Mouse (Mus musculus): ENCODE measurements around the gene Snrpd2. TPM values are rescaled to one million over a fixed set of nuclear protein-coding genes. Genes with fewer than 3 reads are reported as not detected.

The Snrpd2 gene
- 168 and 180 TPM in 2 replicates for polyA plus RNA-seq (2016; fragmentation: Nextera tagmentation; extraction: Ambion mirVana)

DNA sequence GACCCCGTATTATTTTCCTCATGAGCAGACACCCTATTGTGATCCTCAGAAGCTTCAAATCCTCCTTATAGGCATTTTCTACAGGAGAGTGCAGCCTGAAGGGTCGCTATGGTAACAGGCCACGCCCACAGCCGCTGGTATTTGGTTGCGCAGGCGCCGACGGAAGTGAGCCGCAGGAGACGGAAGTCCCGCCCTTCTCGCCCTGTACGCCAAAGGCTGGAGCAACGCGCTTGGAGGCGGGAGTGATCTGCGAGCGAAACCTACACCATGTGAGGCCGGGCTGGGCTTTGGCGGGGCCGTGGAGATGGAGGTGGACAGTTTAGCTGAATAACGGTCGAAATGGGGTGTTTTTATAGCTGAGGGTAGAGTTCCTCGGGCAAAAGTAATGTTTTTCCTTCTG is at the start of gene Snrpd2:
Gene Snrpd2 (plus strand): TSS at position 97 of the 400 bp plus-strand sequence.
- H3K4me3 ChIP-seq, result peak within 1 kb of the TSS; percentile 87
- DNase-seq (ENCODE audit: low spot score), result peak; percentile 98
- peaks cover 53% of the 10 kb centered on the region for H3K36me3 ChIP-seq
- peak within 1 kb of the TSS; percentile 80 for H3K27ac ChIP-seq (replicated peaks)
- under 1% methylated on average over 24 of the region's 24 CpGs for WGBS
- no peaks in the 10 kb centered on the region for H3K27me3 ChIP-seq (ENCODE audit: low read depth, poor library complexity, severe bottlenecking)
- no peaks in the 10 kb centered on the region for H3K9me3 ChIP-seq (replicated peaks)
- H3K4me1 ChIP-seq, result peaks cover 33% of the 10 kb centered on the region

DNA sequence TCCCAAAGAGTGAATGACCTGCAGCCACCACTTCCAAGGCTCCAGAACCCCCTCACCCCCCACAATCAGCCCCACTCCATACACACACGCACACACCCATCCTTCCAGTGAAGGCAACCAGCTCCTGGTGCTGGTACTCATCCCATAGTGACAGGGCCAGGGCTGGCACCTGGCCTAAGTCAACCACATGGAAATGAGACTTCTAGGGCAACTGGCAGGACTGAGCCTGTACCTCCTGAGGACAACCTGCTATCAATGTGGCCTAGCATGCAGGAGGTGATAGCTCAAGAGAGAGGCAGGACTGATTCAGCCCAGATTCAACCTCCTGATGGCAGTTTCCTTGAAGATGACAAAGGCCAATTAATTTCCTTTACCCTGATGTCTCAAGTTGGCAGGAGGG is 49.2 kb upstream of the Snrpd2 start:
- Histone ChIP-seq H3K4me1 (peaks cover 34% of the 10 kb centered on the region), H3K27ac (replicated peaks) (no peak overlapping the region), H3K4me3 (no peak overlapping the region), H3K36me3 (peaks cover 18% of the 10 kb centered on the region), H3K27me3 (ENCODE audit: low read depth, poor library complexity, severe bottlenecking) (no peaks in the 10 kb centered on the region), H3K9me3 (replicated peaks) (no peaks in the 10 kb centered on the region)
- no peak for DNase-seq (ENCODE audit: low spot score)
- WGBS, result 87% methylated on average over 1 of the region's 1 CpGs

DNA sequence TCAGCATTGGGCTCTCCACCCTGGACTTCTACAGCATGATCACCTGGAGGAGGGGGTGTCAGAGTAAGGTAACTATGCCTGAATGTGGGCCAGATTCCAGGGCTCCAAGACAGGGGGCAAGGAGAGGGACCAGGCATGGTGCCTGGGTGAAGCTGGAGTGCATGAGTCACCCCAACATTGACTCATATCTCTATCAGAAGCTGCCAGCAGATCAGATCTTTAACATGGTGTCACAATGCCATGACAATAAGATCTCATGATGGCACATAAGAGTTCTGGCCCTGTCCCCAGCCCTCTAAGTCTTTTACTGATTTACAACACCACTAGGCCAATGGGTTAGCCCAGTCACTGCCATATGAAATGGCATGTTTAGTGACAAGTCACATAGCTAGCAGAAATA is 45.8 kb upstream of the Snrpd2 start:
- Histone ChIP-seq H3K4me3 (no peak overlapping the region), H3K27me3 (ENCODE audit: low read depth, poor library complexity, severe bottlenecking) (no peaks in the 10 kb centered on the region), H3K4me1 (peaks cover 5% of the 10 kb centered on the region; the same call in 1 of the 2 replicates), H3K36me3 (no peaks in the 10 kb centered on the region), H3K27ac (replicated peaks) (no peak overlapping the region), H3K9me3 (replicated peaks) (no peaks in the 10 kb centered on the region)
- DNase-seq (ENCODE audit: low spot score), result no peak

DNA sequence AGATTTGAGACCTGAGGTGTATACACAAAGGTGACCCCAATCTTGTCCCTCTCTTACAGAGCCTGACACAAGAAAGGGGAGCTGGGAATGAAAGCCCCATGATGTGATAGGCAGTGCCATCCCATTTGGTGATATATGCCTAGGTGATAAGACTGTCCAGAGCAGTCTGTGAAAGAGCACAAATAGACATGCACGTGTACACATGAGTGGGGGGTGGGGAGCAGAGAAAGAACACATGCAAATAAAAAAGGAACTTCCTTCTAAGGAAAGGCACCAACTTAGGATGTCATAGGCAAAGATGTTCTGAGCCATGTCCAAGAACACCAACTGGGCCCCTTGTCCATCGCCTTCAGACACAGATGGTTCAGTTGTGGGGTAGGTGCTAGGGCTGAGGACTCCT is 45.0 kb upstream of the Snrpd2 start:
- no peak for DNase-seq (ENCODE audit: low spot score)
- H3K27ac ChIP-seq (replicated peaks), result no peak overlapping the region
- no peaks in the 10 kb centered on the region for H3K4me1 ChIP-seq
- no peak overlapping the region for H3K4me3 ChIP-seq
- H3K36me3 ChIP-seq, result no peaks in the 10 kb centered on the region
- H3K9me3 ChIP-seq (replicated peaks), result no peaks in the 10 kb centered on the region
- WGBS, result 88% methylated on average over 2 of the region's 2 CpGs
- H3K27me3 ChIP-seq (ENCODE audit: low read depth, poor library complexity, severe bottlenecking), result no peaks in the 10 kb centered on the region

DNA sequence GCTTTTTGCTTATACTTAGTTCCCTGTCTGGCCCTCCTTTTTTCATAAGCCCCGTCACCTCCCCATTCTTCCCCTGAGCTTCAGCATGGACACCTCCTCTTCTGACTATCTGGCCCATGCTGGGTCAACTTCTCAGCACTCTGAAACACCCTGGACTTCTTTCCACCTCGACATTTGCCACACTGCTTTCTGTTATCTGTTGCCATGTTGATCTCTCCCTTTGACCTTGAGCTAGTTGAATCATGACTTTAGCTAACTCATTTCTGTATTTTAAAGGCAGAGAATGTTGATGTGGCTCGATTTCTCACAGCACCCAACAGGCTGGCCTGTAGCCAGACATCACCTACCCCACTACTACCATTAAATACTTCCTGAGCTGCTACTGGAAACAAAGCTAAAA is 42.1 kb upstream of the Snrpd2 start:
- no peaks in the 10 kb centered on the region for H3K9me3 ChIP-seq (replicated peaks)
- H3K4me3 ChIP-seq, result no peak overlapping the region
- 73% methylated on average over 3 of the region's 3 CpGs for WGBS
- no peak for DNase-seq (ENCODE audit: low spot score)
- H3K27me3 ChIP-seq (ENCODE audit: low read depth, poor library complexity, severe bottlenecking), result no peaks in the 10 kb centered on the region
- H3K4me1 ChIP-seq, result no peaks in the 10 kb centered on the region
- H3K36me3 ChIP-seq, result no peaks in the 10 kb centered on the region
- H3K27ac ChIP-seq (replicated peaks), result no peak overlapping the region

DNA sequence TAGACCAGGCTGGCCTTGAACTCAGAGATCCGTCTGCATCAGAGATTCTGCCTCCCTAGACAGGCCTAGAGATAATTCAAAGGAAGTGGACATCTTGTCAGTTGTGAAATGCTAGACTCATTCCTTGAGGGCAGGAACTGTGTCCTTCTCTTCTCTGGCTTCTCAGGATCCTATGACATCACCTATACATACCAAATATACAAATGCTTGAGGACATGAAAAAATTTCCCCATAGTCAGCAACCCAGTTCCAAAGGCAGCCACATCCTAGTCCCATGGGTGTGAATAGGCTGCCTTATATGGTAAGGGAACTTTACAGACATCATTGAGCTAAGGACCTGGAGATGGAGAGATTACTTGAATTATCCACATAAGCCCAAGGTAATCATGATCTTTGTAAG is 40.0 kb upstream of the Snrpd2 start:
- no peaks in the 10 kb centered on the region for H3K9me3 ChIP-seq (replicated peaks)
- H3K4me3 ChIP-seq, result no peak overlapping the region
- no peak overlapping the region for H3K27ac ChIP-seq (replicated peaks)
- WGBS, result 78% methylated on average over 1 of the region's 1 CpGs
- no peak for DNase-seq (ENCODE audit: low spot score)
- H3K27me3 ChIP-seq (ENCODE audit: low read depth, poor library complexity, severe bottlenecking), result peaks cover 3% of the 10 kb centered on the region; the same call in 1 of the 2 replicates
- no peaks in the 10 kb centered on the region for H3K4me1 ChIP-seq
- H3K36me3 ChIP-seq, result no peaks in the 10 kb centered on the region

DNA sequence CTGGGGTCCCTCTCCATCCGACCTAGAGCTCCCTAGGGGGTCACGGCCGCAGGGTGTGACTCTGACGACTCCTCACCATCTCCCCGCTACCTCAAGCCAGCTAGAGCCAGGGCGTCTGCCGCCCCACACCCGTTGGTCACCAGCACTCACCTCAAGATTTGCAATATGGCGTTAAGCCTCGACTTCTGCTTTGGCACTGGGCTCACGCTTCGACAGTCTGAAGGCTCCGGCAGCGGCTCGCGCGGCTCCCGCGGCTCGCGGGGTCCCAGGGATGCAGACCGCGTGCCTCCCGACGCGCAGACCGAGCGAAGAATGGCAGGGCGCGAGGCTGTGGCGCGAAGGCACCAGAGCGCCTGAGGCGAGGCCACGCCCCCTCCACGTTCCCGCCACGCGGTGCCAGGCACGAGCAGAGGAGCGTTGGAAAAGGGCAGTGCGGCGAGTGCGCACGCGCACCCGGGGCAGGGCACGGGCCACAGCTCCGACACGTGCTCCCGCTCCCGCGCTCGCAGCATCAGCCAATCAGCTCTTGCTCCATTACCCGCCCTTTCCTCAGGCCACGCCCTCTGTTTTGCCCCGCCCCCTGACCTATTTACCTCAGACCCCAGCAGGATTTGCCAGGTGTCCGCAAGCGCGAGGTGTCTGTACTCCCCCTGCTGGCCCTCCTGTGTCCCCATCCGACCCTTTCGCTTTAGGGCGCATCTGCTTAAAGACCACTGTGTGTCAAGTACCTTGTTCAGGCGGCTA is 31.3 kb upstream of the Snrpd2 start, which contains the start of gene Gm4969:
Gene Gm4969 (minus strand): TSS at position 341 of the 744 bp plus-strand sequence.
- peak within 1 kb of the TSS; percentile 42; the same call in 1 of the 2 replicates for H3K27ac ChIP-seq (replicated peaks)
- peak; percentile 66 for DNase-seq (ENCODE audit: low spot score)
- peaks cover 18% of the 10 kb centered on the region for H3K27me3 ChIP-seq (ENCODE audit: low read depth, poor library complexity, severe bottlenecking)
- peak within 1 kb of the TSS; percentile 36 for H3K4me3 ChIP-seq
- 20% methylated on average over 62 of the region's 64 CpGs for WGBS
- H3K36me3 ChIP-seq, result peaks cover 5% of the 10 kb centered on the region; the same call in 1 of the 2 replicates
- H3K9me3 ChIP-seq (replicated peaks), result peaks cover 14% of the 10 kb centered on the region
- H3K4me1 ChIP-seq, result peaks cover 24% of the 10 kb centered on the region

DNA sequence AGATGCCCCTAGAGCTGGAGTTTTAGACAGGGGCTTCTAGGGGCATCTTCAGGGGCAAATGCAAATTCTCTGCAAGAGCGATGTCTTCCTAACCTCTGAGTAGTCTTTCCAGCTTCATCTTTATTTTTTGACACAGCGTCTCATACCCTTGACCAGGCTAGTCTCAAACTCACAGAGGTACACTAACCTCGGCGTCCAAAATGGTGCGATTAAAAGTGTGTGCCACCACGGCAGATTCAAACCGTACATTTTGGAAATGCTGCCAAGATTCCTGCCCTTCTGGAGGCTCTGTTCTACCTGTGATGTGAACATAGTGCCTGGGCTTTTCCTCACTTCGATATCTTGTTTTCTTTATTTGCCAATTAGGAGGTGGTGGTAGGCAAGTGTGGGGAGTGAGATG is 30.4 kb upstream of the Snrpd2 start:
- peaks cover 14% of the 10 kb centered on the region for H3K9me3 ChIP-seq (replicated peaks)
- H3K4me3 ChIP-seq, result no peak overlapping the region
- H3K4me1 ChIP-seq, result peaks cover 24% of the 10 kb centered on the region
- H3K27ac ChIP-seq (replicated peaks), result no peak overlapping the region
- H3K27me3 ChIP-seq (ENCODE audit: low read depth, poor library complexity, severe bottlenecking), result peaks cover 18% of the 10 kb centered on the region
- peaks cover 5% of the 10 kb centered on the region; the same call in 1 of the 2 replicates for H3K36me3 ChIP-seq
- peak; percentile 20 for DNase-seq (ENCODE audit: low spot score)
- 93% methylated on average over 8 of the region's 8 CpGs for WGBS

DNA sequence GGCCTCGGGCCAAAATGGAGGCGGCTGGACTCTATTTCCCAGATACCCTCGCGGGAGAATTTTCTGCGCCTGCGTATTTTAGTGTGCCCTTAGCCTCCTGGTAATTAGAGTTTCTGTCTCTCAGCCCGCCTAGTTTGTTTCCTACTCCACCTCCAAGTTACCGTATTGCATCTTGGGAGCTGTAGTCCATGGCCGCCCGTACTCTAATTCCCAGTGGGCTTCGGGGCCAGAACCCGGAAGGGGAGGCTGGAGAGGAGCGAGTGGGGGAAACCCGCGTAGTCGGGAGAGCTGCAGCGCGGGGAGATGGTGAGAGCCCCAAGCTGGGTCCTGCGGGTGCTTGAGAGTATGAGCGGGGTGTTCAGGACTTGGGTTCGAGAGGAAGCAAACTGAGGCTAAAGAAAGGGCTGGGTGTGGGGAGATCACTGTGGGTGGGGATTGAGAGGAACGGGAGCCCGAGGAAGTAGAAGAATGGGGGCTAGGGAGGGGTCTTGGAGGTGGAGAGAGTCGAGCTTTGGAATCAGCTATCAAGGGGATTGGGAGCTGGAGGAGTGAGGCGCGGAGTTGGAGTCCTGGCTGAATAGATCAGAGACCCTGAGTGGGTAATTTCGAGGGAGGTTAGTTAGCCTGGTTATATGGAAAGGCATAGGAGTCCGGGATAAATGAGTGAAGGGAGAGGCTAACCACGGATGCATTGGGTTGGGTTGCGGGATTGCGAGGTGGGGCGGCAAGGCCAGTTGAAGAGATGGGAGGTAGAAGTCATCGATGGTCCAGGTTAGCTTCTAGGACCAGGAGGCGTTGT is 29.7 kb upstream of the Snrpd2 start, which contains the start of gene Fbxo46:
Gene Fbxo46 (plus strand): TSS at position 229 of the 799 bp plus-strand sequence.
- peaks cover 24% of the 10 kb centered on the region for H3K4me1 ChIP-seq
- H3K36me3 ChIP-seq, result peaks cover 5% of the 10 kb centered on the region; the same call in 1 of the 2 replicates
- peaks cover 14% of the 10 kb centered on the region for H3K9me3 ChIP-seq (replicated peaks)
- 3% methylated on average over 34 of the region's 34 CpGs for WGBS
- peaks cover 18% of the 10 kb centered on the region for H3K27me3 ChIP-seq (ENCODE audit: low read depth, poor library complexity, severe bottlenecking)
- DNase-seq (ENCODE audit: low spot score), result peak; percentile 92
- H3K4me3 ChIP-seq, result peak within 1 kb of the TSS; percentile 82
- H3K27ac ChIP-seq (replicated peaks), result peak within 1 kb of the TSS; percentile 86

DNA sequence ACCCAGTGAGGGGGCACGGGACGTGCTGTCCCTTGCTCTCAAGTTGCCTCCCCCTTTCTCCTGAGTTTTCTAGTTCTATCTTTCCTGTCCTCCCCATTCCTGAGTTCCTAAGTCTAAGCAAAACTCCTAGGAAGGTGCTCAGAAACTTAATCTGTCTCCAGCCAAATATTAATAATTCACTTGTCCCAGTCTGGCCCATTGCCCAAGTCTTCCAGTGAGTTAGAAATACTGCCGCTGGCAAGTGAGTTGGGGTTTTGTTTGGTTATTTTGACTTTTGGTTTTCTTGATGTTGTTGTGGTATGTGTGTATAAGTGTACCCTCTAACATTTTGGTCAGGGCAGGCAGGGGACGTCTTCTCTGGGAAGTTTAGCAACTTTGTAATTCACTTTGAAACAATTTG is 27.8 kb upstream of the Snrpd2 start:
- Histone ChIP-seq H3K9me3 (replicated peaks) (peaks cover 14% of the 10 kb centered on the region), H3K36me3 (peaks cover 5% of the 10 kb centered on the region), H3K4me1 (peaks cover 24% of the 10 kb centered on the region), H3K4me3 (0 out of 2 replicates have a peak overlapping the region, but pooled peaks have one; percentile 82), H3K27ac (replicated peaks) (no peak overlapping the region), H3K27me3 (ENCODE audit: low read depth, poor library complexity, severe bottlenecking) (peaks cover 18% of the 10 kb centered on the region)
- 94% methylated on average over 4 of the region's 4 CpGs for WGBS
- DNase-seq (ENCODE audit: low spot score), result no peak

DNA sequence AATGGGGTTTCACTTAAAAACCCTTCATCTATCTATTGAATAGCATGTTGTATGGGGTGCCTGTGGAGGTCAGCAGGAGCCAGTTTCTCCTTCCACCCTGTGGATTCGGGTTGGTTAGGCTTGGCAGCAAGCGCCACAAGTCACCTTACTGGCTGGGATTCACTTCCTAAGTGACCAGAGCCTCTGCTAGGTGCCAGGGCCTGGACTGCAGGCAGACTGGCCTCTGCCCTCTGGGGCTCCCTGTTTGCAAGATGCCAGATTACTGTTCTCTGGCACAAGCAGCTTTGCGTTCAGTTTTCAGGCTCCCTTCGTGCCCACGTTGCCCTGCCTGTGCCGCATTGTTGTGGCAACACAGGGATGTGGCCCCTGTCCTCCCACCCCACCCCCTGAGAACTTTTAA is 24.8 kb upstream of the Snrpd2 start:
- WGBS, result 92% methylated on average over 6 of the region's 6 CpGs

DNA sequence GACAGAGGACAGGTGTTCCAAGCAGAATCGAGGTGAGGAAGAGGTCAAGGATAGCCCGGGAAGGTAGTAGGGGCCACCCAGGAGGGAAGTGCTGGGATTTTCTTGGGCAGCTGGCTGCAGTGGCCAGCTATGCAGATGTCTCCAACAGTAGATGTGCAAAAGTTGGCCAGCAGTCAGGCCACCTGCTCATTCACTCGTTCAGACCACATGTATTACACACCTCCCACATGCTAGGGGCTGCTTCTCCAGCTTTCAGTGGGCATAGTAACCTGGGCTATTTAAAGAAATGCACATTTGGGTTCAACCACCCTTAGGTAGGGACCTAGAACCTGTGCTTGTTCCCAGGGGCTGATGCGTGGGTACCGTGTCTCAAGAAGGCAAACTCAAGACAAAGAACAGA is 21.8 kb upstream of the Snrpd2 start:
- no peak overlapping the region for H3K4me3 ChIP-seq
- no peak for DNase-seq (ENCODE audit: low spot score)
- peaks cover 22% of the 10 kb centered on the region for H3K4me1 ChIP-seq
- 96% methylated on average over 5 of the region's 5 CpGs for WGBS
- no peak overlapping the region for H3K27ac ChIP-seq (replicated peaks)
- peaks cover 22% of the 10 kb centered on the region for H3K36me3 ChIP-seq
- no peaks in the 10 kb centered on the region for H3K9me3 ChIP-seq (replicated peaks)
- no peaks in the 10 kb centered on the region for H3K27me3 ChIP-seq (ENCODE audit: low read depth, poor library complexity, severe bottlenecking)

More for the DNA sequence above, 24.8 kb upstream of the Snrpd2 start:
- Histone ChIP-seq H3K4me3 (no peak overlapping the region), H3K36me3 (peaks cover 24% of the 10 kb centered on the region), H3K9me3 (replicated peaks) (0 out of 2 replicates have a peak, but pooled peaks cover 2% of the 10 kb centered on the region), H3K27ac (replicated peaks) (no peak overlapping the region), H3K27me3 (ENCODE audit: low read depth, poor library complexity, severe bottlenecking) (no peaks in the 10 kb centered on the region), H3K4me1 (peaks cover 17% of the 10 kb centered on the region)
- no peak for DNase-seq (ENCODE audit: low spot score)
